Mouse (Mus musculus) T-helper 2 cell (primary cell): Measurements from ENCODE around the gene Tulp4.

ENCODE experiments used
- in situ Hi-C: fragments of 300-600 bp; cut with MboI, MseI; formaldehyde crosslinking; loops from one replicate; pipeline ENCODE4 v1.15.1; 2025; ENCODE audit warnings: high pct_unique_total_duplicates

Tulp4 gene

GRCm38 (mm10) chr17:6123776-6124175 is 17.5 kb downstream of the Tulp4 start:
- in situ Hi-C loops: no loop called here

DNA sequence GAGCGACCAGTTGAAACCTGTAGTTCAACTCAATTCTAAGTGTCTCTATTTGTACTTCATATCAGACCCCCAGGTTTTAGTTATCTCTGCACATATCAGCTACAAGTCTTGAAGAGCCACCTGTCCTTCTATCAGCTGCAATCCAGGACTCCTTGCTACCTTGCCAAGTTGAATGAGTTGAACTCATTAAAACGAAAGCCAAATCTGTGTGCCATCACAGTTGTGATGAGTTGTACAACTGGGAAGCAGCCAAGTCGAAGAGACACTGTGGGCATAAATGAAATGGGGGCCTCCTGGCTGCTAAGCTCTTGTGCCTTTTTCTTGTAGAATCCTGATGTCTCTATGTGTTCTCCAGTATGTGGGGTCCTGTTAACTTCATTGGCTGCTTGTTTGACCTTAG is 19.2 kb downstream of the Tulp4 start:
- in situ Hi-C loops: no loop called here

DNA sequence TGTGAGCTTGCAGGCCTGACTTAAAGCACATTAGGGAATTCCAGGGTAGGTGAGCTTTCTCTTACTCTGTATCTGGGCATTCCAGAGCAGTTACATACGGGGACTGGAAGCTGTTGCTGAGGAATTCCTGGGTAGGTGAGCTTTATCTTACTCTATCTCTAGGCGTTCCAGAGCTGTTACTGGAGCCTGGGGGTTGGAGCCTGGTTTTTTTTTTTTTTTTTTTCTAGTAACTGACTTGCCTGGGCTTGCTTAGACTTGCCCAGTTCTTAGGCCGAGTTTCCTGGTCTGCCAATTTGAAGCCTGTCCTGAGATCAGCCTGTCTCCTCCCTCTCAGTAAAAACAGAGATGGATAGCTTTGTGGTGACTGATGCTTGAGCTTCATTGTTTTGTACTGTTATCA is 21.8 kb downstream of the Tulp4 start:
- in situ Hi-C loops: no loop called here

DNA sequence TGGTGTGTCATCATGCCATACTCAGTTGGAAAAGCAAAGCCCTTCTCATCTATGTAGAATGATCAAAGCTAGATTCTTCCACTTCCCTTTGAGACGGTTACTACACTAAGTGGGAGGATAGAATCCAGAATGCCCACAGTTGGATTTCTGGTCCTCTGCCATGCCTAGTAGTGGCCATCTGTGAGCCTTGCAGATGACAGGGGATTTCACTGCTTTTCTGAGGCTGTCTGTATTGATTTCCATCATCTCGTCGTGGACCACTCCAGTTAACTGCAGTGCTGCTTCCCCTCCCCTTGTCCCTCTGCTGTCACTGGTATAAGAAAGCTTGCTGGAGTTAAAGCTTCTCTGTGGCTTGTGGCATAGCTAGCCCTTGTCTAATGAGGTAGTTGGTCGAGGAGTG is 23.1 kb downstream of the Tulp4 start:
- in situ Hi-C loops: no loop called here

DNA sequence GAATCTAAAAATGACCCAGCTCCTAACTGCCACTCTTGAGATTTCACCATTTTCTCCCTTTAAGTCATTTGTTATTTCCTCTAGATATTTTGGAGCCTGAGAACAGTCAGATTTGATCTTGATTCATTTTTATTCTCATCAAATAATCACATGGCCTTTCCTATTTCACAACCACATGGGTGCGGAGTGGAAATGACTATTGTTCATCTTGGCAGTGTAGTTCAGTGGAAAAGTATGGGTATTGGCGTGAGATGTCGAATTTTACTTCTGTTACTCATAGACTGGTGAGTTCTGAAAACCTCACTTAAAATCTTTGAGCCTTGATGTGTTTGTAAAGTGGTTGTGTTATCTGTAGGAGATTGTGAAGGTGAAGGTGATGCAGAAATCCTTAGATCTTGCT is 24.8 kb downstream of the Tulp4 start:
- in situ Hi-C loops: no loop called here

DNA sequence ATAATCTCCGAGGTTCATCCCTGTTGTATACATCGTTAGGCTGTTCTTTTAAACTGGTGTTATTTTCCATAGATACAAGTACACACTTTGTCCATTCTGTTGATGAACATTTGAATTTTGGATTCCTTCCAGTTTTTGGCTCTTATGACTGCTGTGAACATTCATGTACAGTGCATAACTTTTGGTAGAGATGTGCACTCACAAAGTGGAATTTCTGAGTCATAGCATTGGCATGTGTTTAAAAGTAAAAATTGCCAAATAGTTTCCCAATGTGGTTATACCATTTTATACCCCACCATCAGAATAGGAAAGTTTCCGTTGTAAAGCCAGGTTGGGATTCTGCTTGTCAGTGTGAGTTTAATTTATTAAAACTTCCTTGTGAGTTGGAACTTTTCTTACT is 34.6 kb downstream of the Tulp4 start:
- in situ Hi-C loops: no loop called here

GRCm38 (mm10) chr17:6141344-6141743 is 35.1 kb downstream of the Tulp4 start:
- in situ Hi-C loops: no loop called here

DNA sequence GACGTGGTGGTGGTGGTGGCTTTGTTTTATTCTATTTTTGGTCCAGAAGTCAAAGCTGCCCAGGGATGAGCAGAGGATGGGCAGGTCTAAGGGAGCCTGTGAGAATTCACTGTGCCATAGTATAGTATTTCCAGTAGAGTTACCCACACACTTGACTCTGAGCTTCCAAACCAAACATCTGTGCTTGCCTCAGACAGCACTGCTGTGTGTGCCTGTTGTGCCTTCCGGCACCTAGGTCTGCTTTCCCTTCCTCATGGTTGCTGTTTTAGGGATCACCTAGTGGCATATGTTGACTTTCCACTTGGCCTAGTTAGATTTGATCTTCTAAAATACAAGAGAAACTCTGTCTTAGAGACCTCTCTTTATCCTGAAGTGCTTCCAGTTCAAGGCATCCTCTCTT is 39.0 kb downstream of the Tulp4 start:
- in situ Hi-C loops: no loop called here

- in situ Hi-C loops: no loop called here
These were observed 46.7 kb downstream of the Tulp4 start for GRCm38 (mm10) chr17:6152941-6153340.

- in situ Hi-C loops: no loop called here
These were observed 47.3 kb downstream of the Tulp4 start for GRCm38 (mm10) chr17:6153581-6153980.

DNA sequence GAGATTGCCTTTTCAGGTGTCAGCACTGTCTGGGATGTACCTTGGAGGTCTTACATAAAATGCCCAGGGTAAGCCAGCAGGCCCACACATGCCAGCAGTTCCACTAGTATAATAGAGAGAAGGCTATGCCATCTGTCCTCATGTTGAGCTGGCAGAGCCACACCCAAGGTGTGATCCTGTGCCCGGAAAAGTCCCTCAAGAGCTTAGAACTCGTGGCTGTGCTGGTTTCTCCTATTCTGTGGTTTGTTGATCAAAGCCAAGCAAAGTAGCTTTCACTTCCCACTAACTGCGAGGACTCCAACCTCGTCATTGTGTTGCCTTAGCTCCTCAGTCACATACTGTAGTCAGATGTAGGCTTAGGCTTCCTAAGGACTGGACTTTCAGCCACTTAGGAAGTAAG is 48.1 kb downstream of the Tulp4 start:
- in situ Hi-C loops: no loop called here

- in situ Hi-C loops: no loop called here
These were observed 54.3 kb downstream of the Tulp4 start for GRCm38 (mm10) chr17:6160495-6160894.

GRCm38 (mm10) chr17:6161916-6162315 is 55.7 kb downstream of the Tulp4 start:
- in situ Hi-C loops: no loop called here

DNA sequence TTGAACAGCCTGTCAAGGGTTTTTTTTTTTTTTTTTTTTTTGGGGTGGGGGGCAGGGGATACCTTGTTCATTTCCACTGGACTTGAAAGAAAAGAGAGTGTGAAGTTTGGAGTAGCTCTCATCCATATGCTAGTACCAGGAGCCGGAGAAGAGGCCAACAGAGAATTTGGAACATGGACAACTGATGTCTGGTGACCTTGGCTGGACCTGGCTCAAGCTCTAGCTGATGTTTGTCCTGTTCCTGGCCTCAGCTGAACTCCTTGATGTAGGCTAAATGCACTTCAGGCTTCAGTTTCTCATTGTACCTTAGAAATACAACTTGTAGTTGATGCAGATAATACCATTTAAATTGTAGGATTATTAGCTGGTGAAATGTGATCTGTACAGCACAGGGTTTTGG is 56.5 kb downstream of the Tulp4 start:
- in situ Hi-C loops: no loop called here

DNA sequence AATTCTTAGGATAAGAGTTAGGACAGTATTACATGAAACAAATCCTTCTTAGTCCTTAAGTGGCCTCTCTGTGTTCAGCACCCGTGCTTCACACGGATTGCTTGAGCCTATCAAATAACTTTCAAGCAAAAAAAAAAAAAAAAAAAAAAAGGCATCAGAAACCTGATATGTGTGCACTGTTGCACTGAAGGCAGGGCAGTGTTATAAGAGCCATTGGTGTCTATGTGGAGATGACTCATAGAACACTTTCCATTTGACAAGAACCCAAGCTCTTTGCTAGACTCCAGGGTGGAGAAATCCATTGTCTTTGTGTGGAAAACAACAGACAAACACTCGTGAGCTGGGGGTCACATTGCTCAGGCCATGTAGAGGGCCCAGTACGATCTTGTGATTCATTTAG is 58.7 kb downstream of the Tulp4 start:
- in situ Hi-C loops: no loop called here

- in situ Hi-C loops: no loop called here
These were observed 66.2 kb downstream of the Tulp4 start for GRCm38 (mm10) chr17:6172440-6172839.

DNA sequence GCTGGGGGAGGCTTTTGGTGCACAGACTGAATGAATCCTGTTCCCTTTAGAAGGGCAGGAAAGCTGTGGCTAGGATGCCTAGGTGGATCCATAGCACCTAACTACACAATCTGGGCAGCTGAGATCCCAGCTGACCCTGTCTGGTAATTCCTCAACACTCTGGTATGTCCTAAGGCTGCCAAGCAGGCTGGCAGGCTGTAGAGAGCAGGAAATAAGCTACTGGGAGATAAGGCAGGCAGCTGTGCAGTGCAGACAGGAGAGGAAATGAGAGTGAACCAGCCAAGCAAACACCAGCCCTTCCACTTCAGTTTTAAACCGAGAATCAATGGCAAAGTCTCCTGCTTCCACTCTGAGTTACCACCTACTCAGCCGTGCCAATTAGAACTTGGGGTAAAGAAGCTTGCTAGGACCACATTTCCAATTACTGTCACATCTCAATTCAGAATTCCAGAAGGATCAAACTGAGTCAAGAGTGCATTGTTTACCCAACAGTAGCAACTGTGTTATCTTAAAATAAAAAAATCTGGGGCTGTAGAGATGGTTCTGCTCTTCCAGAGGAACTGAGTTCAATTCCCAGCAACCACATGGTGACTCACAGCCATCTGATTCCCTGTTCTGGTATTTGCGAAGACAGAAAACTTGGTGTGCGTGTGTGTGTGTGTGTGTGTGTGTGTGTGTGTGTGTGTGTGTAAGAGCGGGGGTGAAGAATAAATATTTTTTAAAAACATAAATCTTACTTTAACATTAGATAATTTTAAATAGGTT is 66.9 kb downstream of the Tulp4 start:
- in situ Hi-C loops: no loop called here

DNA sequence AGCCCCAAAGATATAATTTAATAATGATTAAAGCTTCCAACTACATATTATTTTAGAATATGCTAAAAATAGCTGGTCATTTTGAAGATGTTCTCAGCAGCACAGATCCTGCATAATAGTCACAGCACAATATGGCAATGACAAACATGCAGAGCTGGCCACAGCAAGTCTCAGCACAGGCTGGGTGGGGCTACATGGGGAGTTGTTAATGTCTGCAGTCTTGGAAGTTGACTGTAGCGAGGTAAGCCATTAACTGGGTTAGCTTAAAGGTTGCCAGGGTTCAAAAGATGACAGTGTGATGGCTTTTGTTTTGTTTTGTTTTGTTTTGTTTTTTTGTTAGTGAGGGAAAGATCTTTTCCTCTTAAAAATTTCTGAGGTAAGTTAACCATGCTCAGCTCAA is 68.3 kb downstream of the Tulp4 start:
- in situ Hi-C loops: no loop called here

DNA sequence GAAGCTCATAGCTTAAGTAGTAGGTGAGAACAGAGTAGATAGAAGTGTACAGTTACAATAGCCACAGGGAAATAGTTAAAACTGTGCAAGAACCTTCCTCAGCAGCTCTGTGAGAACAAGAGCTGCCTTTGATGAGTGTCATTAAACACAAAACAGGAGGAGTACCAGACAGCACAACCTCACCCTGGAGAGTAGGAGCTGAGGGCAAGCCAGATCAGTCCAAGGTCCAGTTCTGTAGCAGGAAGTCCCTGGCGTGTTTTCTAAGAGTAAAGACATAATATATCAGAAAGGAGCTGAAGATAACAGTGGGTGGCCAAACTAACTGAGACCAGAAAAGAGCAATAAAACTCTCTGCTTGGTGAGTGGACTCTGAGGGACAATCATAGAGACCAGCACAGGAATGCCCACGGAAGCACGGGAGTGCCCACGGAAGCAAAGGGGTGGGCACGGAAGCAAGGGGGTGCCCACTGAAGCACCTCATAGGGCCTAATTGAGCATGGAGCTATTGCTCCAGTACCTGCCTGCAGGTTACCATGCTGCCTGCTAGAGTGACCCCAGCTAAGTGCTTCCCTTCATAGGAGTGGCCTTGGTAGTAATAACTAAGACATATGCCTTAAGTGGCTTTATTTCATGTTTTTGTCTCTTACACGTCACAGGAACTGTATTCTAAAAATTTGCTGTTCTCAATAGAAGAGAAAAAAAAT is 72.5 kb downstream of the Tulp4 start:
- in situ Hi-C loops: no loop called here

DNA sequence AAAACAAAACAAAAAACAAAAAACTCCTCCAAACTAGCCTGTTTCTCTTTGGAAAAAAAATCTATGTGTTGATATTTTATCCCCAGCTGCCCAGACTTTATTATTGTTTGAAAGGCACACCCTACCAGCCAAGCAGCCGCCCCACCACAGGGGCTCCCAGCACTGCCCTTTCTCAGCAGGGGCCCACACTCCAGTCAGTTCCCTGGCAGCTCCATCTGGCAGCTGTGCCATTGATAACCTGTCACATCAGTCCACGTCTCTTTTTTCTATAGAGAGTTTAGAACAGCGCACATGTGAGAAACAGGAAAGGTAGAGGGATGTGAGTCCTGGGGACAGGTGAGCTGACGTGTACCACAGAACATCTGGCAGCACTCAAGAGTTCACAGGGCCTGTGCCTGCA is 73.2 kb downstream of the Tulp4 start:
- in situ Hi-C loops: no loop called here

GRCm38 (mm10) chr17:6180421-6180820 is 74.2 kb downstream of the Tulp4 start:
- in situ Hi-C loops: no loop called here

DNA sequence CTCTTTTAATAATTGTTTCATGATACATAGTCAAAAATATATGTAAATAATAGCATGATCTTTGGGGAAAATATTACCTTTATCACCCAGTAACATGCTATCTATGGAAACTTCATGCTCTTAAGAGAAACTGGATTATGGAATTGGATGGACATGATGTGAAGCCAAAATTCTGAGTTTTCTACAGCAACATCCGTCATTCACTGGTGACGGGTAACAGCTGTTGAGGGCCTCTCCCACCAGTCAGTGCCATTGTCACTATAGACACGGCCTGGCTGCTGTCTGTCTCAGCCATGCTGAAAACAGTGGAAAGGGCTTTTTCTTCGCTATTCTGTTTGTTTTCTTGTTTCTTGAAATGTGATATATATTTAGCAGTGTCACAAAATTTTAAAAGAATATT is 76.5 kb downstream of the Tulp4 start:
- in situ Hi-C loops: no loop called here

DNA sequence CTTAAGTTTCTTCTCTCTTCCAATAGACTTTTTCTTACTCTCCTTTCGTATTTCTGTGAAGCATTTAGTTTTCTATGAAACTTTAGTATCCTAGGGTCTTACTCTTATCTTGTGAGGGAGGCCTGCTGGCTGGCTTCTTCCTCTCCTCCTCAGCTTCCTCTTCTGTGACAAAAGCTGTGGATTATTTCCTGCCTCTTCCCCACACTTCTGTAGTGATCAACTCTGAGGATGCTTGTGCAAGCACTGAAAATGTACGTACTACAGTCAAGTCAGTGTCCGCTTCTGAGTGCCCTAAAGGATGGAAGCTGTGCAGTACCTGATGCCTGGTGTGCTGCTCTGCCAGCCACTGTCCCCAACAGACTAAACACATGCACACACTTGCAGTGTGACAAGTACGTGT is 80.4 kb downstream of the Tulp4 start:
- in situ Hi-C loops: no loop called here

DNA sequence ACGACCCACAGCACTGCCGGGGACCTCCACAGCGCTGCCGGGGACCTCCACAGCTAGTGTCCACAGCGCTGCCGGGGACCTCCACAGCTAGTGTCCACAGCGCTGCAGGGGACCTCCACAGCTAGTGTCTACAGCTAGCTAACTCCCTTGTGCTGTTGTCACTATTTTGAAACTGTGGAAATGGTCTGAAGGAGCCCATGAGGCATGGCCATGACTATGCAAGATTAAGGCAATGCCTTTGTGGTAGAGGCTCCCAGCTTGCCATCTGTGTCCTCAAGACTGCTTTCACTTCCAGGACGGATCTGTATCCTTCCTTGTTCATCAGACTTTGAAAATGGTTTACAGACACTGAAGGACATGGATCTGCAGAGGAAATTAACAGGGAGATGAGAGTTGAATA is 80.9 kb downstream of the Tulp4 start:
- in situ Hi-C loops: no loop called here
